Mouse (Mus musculus): ENCODE results near the gene Vmn2r59.
"Not testable (repeated sequence)": the region's sequence is repeated elsewhere in the genome, so short reads cannot be mapped to it uniquely, and the experiment has no call there.

Vmn2r59 gene

GRCm38 (mm10) chr7:42058923-42059322 lies at the start of gene Vmn2r59:
Vmn2r59 (minus strand) TSS chr7:42059023.
- DNase-seq (ENCODE audit: low spot score in 2 of 2) = no peak

GRCm38 (mm10) chr7:42107470-42107869 lies 48.6 kb upstream of the Vmn2r59 start, which contains the start of gene Vmn2r60:
Vmn2r60 (plus strand) TSS chr7:42107770.
- DNase-seq (ENCODE audit: low spot score in 2 of 2) = no peak

- not testable (repeated sequence) for DNase-seq (ENCODE audit: low spot score in 2 of 2)
Observed at GRCm38 (mm10) chr7:42107061-42107460, 48.2 kb upstream of the Vmn2r59 start.

All from right cerebral cortex, adult 2 months (tissue).